Mouse (Mus musculus): ENCODE results near the gene Pecam1. TPM values are rescaled to one million over a fixed set of nuclear protein-coding genes. Genes with fewer than 3 reads are reported as not detected.

Gene Pecam1
- total and polyA plus RNA-seq, 3 experiments, result 18.4 to 22.3 (median 19.2) TPM

DNA sequence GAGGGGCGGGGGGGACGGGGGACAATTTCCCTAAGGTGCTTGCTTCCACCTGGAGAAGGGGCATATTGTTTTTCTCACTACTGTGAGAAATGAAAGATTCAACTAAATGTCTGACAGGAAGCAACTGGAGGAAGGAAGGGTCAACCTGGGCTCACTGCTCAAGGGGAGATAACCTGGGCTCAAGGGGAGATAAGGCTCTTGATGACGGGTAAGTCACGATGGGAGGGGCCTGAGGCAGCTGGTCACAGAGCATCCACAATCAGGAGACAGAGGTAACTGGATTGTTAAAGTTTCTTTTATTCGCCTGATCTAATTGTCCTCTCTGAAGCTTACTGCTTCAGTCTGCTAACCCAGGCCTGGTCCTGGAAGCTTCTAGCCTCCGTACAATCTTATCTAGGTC, 2.9 kb upstream of the Pecam1 start:
- no peak overlapping the region for H3K27ac ChIP-seq (ENCODE audit: insufficient read depth, low read depth)
- DNase-seq (ENCODE audit: extremely low read depth), result no peak
- no peak overlapping the region for H3K4me3 ChIP-seq (replicated peaks in 1 of 3; ENCODE audit: low read depth in 2 of 3, low read length in 2 of 3, poor library complexity in 1 of 3)
- H3K9me3 ChIP-seq (replicated peaks; ENCODE audit: low read length), result peaks cover 3% of the 10 kb centered on the region
- TF ChIP-seq NRF1 (IDR thresholded peaks at IDR 0.05; ENCODE audit: low read depth, low read length) (no peak), USF2 (conservative IDR thresholded peaks at IDR 0.05; ENCODE audit: low read depth, low read length) (no peak), BHLHE40 (IDR thresholded peaks at IDR 0.05; ENCODE audit: low read depth, low read length) (no peak)
- H3K27me3 ChIP-seq (replicated peaks), result no peaks in the 10 kb centered on the region
- dilution Hi-C loops (cut with MboI; ENCODE audit: extremely low pct_ligation_motif_present, extremely low pct_unique_long_range_greater_than_20kb, low sequenced_read_pairs) (no loop called here), in situ Hi-C loops (cut with MboI; ENCODE audit: low pct_ligation_motif_present, low pct_unique_long_range_greater_than_20kb, low sequenced_read_pairs) (loop anchor here (5.0 to 25.0 kb wide), 4 partner anchors 81 to 441 kb away; partner anchors contain the start of genes Cd79b and Gh)
- H3K79me2 ChIP-seq (replicated peaks; ENCODE audit: control insufficient read depth, extremely low read depth, insufficient read depth, poor library complexity, severe bottlenecking), result no peaks in the 10 kb centered on the region
- H3K9ac ChIP-seq (ENCODE audit: insufficient read depth, low read depth), result no peak overlapping the region
- H3K4me1 ChIP-seq (ENCODE audit: control insufficient read depth in 1 of 2, insufficient read depth in 2 of 2), result peaks cover 12 to 41% of the 10 kb centered on the region in 2 experiments
- H3K36me3 ChIP-seq (replicated peaks in 1 of 2; ENCODE audit: control insufficient read depth in 1 of 2, insufficient read depth in 1 of 2, low read length in 1 of 2), result peaks cover 21 to 49% of the 10 kb centered on the region in 2 experiments
- no peak overlapping the region for H3K4me2 ChIP-seq (ENCODE audit: insufficient read depth, low read depth, poor library complexity, severe bottlenecking)

DNA sequence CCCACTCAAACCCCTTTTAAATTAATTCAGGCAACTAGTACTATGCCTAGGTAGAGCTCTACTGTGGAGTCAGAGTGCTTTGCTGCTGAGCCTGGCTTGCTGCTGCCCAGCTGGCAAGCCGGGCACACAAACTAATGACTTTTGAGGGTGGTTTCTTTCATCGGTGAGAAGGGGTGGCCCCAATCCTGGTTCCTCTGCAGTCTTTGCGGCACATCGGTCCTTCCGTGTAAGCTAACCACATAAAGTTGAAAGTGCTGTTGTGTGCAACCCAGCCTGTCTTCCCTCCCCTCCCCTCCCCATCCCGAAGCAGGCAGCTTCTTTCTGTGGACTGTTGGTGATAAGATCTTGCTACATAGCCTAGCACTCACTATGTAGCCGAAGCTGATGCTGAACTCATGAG, 1.7 kb upstream of the Pecam1 start:
- Histone ChIP-seq H3K27ac (ENCODE audit: insufficient read depth, low read depth) (peak overlapping the region; percentile 91), H3K4me1 (ENCODE audit: control insufficient read depth in 1 of 2, insufficient read depth in 2 of 2) (peaks cover 5 to 31% of the 10 kb centered on the region in 2 experiments), H3K4me3 (replicated peaks in 1 of 3; ENCODE audit: low read depth in 2 of 3, low read length in 2 of 3, poor library complexity in 1 of 3) (peak overlapping the region; percentile 39 to 52 (median 46)), H3K27me3 (replicated peaks) (no peaks in the 10 kb centered on the region), H3K79me2 (replicated peaks; ENCODE audit: control insufficient read depth, extremely low read depth, insufficient read depth, poor library complexity, severe bottlenecking) (peaks cover 9% of the 10 kb centered on the region; the same call in 1 of the 2 replicates), H3K36me3 (replicated peaks in 1 of 2; ENCODE audit: control insufficient read depth in 1 of 2, insufficient read depth in 1 of 2, low read length in 1 of 2) (peaks cover 12 to 37% of the 10 kb centered on the region in 2 experiments), H3K4me2 (ENCODE audit: insufficient read depth, low read depth, poor library complexity, severe bottlenecking) (peak overlapping the region; percentile 76), H3K9ac (ENCODE audit: insufficient read depth, low read depth) (peak overlapping the region; percentile 94), H3K9me3 (replicated peaks; ENCODE audit: low read length) (peaks cover 8% of the 10 kb centered on the region)
- in situ Hi-C loops (cut with MboI; ENCODE audit: low pct_ligation_motif_present, low pct_unique_long_range_greater_than_20kb, low sequenced_read_pairs) (loop anchor here (5.0 to 25.0 kb wide), 4 partner anchors 80 to 440 kb away; partner anchors contain the start of genes Cd79b and Gh), dilution Hi-C loops (cut with MboI; ENCODE audit: extremely low pct_ligation_motif_present, extremely low pct_unique_long_range_greater_than_20kb, low sequenced_read_pairs) (no loop called here)
- DNase-seq (ENCODE audit: extremely low read depth), result peak; percentile 93
- peak; percentile 80; the same call in 1 of the 2 replicates for TF ChIP-seq POLR2AphosphoS2 (IDR thresholded peaks at IDR 0.05; ENCODE audit: low read depth, low read length)
- TF ChIP-seq TCF12 (IDR thresholded peaks at IDR 0.05; ENCODE audit: low read depth, low read length), result peak; percentile 80
- peak; percentile 61; the same call in 1 of the 2 replicates for TF ChIP-seq BHLHE40 (IDR thresholded peaks at IDR 0.05; ENCODE audit: low read depth, low read length)
- TF ChIP-seq RAD21 (IDR thresholded peaks at IDR 0.05; ENCODE audit: low read depth, low read length), result no peak; the same call in 1 of the 2 replicates
- no peak for TF ChIP-seq PAX5 (IDR thresholded peaks at IDR 0.05; ENCODE audit: low read length)
- no peak for TF ChIP-seq E2F4 (IDR thresholded peaks at IDR 0.05; ENCODE audit: insufficient replicate concordance, low read depth, low read length)
- TF ChIP-seq NELFE (IDR thresholded peaks at IDR 0.05; ENCODE audit: low read depth, low read length), result peak; percentile 77
- no peak for TF ChIP-seq USF1 (IDR thresholded peaks at IDR 0.05; ENCODE audit: low read depth, low read length)
- peak; percentile 82 for TF ChIP-seq POLR2A (IDR thresholded peaks at IDR 0.05; ENCODE audit: low read depth, low read length)
- no peak for TF ChIP-seq ZC3H11A (IDR thresholded peaks at IDR 0.05; ENCODE audit: low read depth, low read length)
- peak; percentile 71; the same call in 1 of the 2 replicates for TF ChIP-seq EP300 (IDR thresholded peaks at IDR 0.05; ENCODE audit: low read length)
- no peak for TF ChIP-seq CTCF (conservative IDR thresholded peaks at IDR 0.05 in 1 of 2, IDR thresholded peaks at IDR 0.05 in 1 of 2; ENCODE audit: low read depth in 2 of 2, low read length in 2 of 2)
- TF ChIP-seq ELF1 (IDR thresholded peaks at IDR 0.05; ENCODE audit: low read depth, low read length), result peak; percentile 77
- no peak; the same call in none of the 2 replicates for TF ChIP-seq SMC3 (IDR thresholded peaks at IDR 0.05; ENCODE audit: low read depth, low read length)
- peak; percentile 88 for TF ChIP-seq IRF4 (IDR thresholded peaks at IDR 0.05; ENCODE audit: low read depth, low read length)
- no peak for TF ChIP-seq KAT2A (IDR thresholded peaks at IDR 0.05; ENCODE audit: insufficient replicate concordance, low read length)
- TF ChIP-seq ZMIZ1 (IDR thresholded peaks at IDR 0.05; ENCODE audit: low read depth, low read length), result peak; percentile 74
- TF ChIP-seq MEF2A (IDR thresholded peaks at IDR 0.05; ENCODE audit: borderline replicate concordance, low read depth, low read length), result peak; percentile 79; the same call in 1 of the 2 replicates
- TF ChIP-seq MYC (IDR thresholded peaks at IDR 0.05; ENCODE audit: low read depth, low read length), result no peak
- TF ChIP-seq MAFK (IDR thresholded peaks at IDR 0.05; ENCODE audit: insufficient replicate concordance, low read length), result no peak
- TF ChIP-seq CHD1 (IDR thresholded peaks at IDR 0.05; ENCODE audit: low read depth, low read length), result 0 out of 2 replicates have a peak, but pooled peaks have one; percentile 76
- peak; percentile 66 for TF ChIP-seq MXI1 (IDR thresholded peaks at IDR 0.05; ENCODE audit: low read depth, low read length)
- no peak; the same call in 1 of the 2 replicates for TF ChIP-seq ZNF384 (IDR thresholded peaks at IDR 0.05; ENCODE audit: low read depth, low read length)
- no peak for TF ChIP-seq ZKSCAN1 (IDR thresholded peaks at IDR 0.05; ENCODE audit: borderline replicate concordance, low read depth, low read length)
- no peak for TF ChIP-seq RCOR1 (conservative IDR thresholded peaks at IDR 0.05; ENCODE audit: low read depth, low read length)
- TF ChIP-seq UBTF (IDR thresholded peaks at IDR 0.05; ENCODE audit: low read depth, low read length), result no peak
- no peak for TF ChIP-seq USF2 (conservative IDR thresholded peaks at IDR 0.05; ENCODE audit: low read depth, low read length)
- TF ChIP-seq JUN (IDR thresholded peaks at IDR 0.05; ENCODE audit: insufficient read depth, low read depth, low read length), result no peak
- TF ChIP-seq MAX (IDR thresholded peaks at IDR 0.05; ENCODE audit: low read length), result no peak; the same call in 1 of the 2 replicates
- peak; percentile 58; the same call in 1 of the 2 replicates for TF ChIP-seq CHD2 (IDR thresholded peaks at IDR 0.05; ENCODE audit: low read length)
- TF ChIP-seq NRF1 (IDR thresholded peaks at IDR 0.05; ENCODE audit: low read depth, low read length), result no peak
- TF ChIP-seq TBP (conservative IDR thresholded peaks at IDR 0.05; ENCODE audit: low read depth, low read length), result no peak

Measured in CH12.LX (cell line).